Mouse (Mus musculus) right cerebral cortex, adult 18-20 months (tissue): Measurements from ENCODE around the gene Sct.
A peak's percentile ranks its signal among the peaks of the same experiment; 100 is the strongest.

Experiments
- DNase-seq: peaks from one replicate; pipeline ENCODE4 v3.0.0; 2022; ENCODE audit warnings: mixed read lengths

The Sct gene

DNA sequence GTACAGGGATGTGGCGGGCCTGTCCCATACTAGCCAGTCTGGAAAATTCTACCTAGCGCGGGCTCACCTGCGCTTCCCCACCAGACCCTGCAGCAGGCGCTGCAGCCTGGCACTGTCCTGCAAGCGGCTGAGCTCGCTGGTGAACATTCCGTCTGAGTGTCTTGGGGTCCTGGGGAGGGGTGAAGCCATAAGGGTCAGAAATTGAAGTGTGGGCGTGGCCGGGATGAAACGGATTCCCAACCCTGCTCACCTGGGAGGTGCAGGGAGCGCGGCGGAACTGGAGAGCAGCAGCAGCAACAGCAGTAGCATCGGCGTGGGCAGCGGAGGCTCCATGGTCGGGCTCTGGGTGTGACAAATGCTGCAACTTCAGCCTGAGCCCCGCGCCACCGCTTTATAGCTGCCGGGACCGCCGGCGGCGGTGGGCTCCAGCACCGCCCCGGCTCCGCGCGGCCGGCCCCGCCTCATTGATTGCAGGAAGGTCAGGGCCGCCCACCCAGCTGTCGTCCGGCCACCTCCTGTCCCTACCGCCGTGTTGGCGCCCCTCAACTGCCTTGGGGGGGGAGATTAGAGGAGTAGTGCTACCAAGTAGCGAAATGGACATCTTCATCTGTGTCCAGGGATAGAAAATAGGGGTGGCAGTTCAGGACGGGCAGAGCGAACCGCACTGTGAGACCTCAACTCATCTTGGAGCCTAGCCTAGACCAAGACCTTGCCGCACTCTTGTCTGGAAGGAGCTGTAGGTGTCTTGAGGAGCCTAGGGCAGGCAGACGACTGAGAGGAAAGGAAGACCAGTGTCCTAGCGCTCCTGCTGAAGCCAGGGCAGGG is at the start of gene Sct:
Gene Sct, minus strand, starts transcription at position 368 of the 825 bp plus-strand sequence.
- DNase-seq, result no peak

GRCm38 (mm10) chr7:141328373-141328990 is 49.5 kb upstream of the Sct start:
- DNase-seq, result no peak

GRCm38 (mm10) chr7:141327469-141328372 is 48.8 kb upstream of the Sct start, which contains the start of the genes Deaf1 and Tmem80:
Gene Deaf1 (minus strand): TSS chr7:141327690.
Gene Tmem80 (plus strand): TSS chr7:141327739.
- peak; percentile 98 for DNase-seq

- DNase-seq, result no peak
Measured at GRCm38 (mm10) chr7:141326546-141327446, 47.9 kb upstream of the Sct start.

GRCm38 (mm10) chr7:141324686-141325085 is 45.8 kb upstream of the Sct start:
- no peak for DNase-seq

DNA sequence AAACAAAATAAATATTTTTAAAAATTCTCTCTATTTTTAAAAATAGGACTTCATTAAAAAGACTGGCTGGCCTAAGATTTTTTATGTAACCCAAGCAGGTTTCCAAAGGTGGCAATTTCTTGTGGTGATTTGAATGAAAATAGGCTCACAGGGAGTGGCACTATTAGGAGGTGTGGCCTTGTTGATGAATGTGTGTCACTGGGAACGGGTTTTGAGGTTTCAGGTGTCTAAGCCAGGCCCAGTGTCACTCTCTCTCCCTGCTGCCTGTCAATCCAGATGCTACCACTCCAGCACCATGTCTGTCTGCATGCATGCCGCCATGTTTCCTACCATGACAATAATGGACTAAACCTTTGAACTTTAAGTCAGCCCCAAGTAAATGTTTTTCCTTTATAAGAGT is 40.5 kb upstream of the Sct start:
- DNase-seq, result no peak

GRCm38 (mm10) chr7:141317619-141318132 is 38.7 kb upstream of the Sct start:
- no peak for DNase-seq

- DNase-seq, result peak; percentile 58
Measured at GRCm38 (mm10) chr7:141315974-141316373, 37.0 kb upstream of the Sct start.

GRCm38 (mm10) chr7:141315076-141315475 is 36.1 kb upstream of the Sct start:
- no peak for DNase-seq

GRCm38 (mm10) chr7:141314416-141314815 is 35.5 kb upstream of the Sct start:
- DNase-seq, result no peak

- DNase-seq, result no peak
Measured at GRCm38 (mm10) chr7:141304537-141304936, 25.6 kb upstream of the Sct start.

DNA sequence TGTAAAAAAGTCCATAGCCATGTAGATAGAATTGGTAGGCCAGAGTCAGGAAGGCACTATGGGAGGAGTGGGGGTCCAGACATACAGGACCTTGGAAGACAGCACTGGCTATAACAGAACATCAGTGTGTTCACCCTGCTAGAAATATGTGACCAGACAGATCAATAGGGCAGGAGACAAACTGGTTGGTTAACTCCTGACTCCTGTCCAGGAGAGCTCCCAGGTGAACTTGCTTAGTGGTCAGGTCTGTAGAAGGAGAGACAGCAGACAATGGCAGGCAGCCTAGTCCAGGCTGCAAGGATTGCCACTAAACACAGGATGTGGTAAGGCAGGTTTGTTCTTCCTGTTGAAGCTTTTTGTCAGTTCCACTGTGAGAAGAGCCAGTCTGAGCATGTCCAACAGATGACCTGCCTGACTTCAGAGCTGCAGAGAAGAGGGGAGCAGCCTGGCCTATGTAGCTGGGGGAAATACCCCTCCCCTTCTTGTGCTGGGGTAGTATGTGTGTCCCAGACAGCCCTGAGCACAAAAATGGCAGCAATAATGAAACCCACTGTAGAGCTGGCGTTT is 23.9 kb upstream of the Sct start:
- DNase-seq, result no peak

- no peak for DNase-seq
Measured at GRCm38 (mm10) chr7:141301386-141301785, 22.5 kb upstream of the Sct start.

DNA sequence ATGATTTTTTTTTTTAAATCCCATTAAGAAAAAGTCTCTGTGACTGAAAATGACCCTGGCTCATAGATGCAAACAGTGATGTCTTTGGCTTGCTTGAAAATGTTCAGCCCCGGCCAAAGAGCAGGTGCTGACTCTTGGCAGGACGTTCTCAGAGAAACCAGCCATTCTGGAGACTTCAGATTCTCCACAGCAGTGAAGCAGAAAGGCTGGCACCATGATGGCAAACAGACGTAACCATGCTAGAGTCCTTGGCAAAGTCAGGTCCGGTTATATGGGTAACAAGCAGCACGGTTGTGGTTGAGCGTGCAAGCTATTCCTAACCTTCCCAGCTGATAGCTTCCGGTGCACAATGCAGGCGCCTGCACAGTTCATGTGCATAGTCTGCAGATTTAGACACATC is 20.2 kb upstream of the Sct start:
- DNase-seq, result no peak

DNA sequence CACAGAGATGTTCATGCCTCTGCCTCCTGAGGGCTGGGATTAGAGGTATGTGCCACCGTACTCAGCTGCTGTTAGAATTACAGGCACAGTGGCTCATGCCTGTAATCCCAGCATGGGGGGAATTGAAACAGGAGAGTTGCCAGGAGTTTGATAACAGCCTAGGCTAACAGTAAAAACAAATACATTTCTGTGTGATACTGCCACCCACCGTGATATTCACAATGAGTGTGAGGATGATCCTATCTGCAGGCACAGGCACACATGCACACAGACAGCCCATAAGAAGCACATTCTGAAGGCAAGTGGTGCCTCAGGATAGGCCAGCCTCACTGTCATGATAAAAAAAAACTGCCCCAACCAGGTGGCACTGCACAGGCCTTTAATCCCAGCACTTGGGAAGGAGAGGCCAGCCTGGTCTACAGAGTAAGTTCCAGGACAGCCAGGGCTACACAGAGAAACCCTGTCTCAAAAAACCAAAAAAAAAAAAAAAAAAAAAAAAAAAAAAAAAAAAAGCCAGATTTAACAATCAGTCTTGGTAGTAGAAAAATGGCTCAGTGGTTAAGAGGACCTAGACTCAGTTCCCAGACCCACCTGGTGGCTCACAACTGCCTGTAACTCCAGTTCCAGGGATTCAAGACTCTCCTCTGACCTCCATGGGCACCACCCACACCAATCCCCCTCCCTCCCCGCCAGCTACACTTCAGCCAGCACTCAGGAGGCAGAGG is 19.2 kb upstream of the Sct start:
- no peak for DNase-seq

DNA sequence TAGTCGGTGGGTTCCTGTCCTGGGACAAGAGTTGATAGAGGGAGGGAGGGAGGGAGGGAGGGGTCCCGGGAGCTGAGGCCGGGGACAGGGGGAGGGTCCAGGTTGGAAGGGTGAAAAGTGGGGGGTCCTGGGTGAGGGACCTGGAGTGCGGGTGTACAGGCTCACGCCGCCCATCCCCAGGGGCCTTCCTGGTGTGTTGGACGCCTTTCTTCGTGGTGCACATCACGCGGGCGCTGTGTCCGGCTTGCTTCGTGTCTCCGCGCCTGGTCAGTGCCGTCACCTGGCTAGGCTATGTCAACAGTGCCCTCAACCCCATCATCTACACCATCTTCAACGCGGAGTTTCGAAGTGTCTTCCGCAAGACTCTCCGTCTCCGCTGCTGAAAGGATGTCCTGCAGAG is 15.5 kb upstream of the Sct start:
- DNase-seq, result no peak

DNA sequence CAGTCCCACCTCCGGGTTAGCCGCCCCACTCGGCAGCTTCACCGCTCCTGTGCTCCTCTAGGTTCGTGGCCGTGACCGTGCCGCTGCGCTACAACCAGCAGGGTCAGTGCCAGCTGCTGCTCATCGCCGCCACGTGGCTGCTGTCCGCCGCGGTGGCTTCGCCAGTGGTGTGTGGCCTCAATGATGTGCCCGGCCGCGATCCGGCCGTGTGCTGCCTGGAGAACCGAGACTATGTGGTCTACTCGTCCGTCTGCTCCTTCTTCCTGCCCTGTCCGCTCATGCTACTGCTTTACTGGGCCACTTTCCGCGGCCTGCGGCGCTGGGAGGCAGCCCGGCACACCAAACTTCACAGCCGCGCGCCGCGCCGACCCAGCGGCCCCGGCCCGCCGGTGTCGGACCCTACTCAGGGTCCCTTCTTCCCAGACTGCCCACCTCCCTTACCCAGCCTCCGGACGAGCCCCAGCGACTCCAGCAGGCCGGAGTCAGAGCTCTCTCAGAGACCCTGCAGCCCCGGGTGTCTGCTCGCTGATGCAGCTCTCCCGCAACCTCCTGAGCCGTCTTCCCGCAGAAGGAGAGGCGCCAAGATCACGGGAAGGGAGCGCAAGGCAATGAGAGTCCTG is 15.0 kb upstream of the Sct start:
- DNase-seq, result no peak

- DNase-seq, result no peak
Measured at GRCm38 (mm10) chr7:141292583-141293388, 13.9 kb upstream of the Sct start.

DNA sequence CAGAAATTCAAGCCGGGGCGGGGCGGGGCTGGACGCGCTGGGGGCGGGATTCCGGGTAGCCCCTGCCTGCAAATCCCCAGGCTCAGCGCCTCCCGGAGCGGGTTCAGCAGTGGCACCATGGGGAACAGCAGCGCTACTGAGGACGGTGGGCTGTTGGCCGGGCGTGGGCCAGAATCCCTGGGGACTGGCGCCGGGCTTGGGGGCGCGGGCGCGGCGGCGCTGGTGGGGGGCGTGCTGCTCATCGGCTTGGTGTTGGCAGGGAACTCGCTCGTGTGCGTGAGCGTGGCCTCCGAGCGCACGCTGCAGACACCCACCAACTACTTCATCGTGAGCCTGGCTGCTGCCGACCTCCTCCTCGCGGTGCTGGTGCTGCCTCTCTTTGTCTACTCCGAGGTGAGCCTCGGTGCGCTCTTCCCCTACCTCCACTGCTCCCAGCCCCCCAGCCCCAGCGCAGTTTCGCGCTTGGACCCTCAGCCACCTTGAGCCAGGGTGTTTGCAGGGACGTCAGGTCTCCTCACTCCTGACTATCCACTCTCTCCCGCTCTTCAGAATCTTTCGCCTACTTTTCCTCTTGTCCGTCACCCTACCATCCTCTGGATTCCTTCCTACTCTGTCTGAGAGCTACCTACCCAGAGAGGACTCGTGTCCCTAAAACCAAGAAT is 13.1 kb upstream of the Sct start, which contains the start of gene Drd4:
Gene Drd4, plus strand, starts transcription at position 86 of the 662 bp plus-strand sequence.
- peak; percentile 31 for DNase-seq
